Mouse (Mus musculus) left cerebral cortex, postnatal 4 days (tissue): ENCODE results near the gene Dus2. TPM values are rescaled to one million over a fixed set of nuclear protein-coding genes. Genes with fewer than 3 reads are reported as not detected.
A peak's percentile ranks its signal among the peaks of the same experiment; 100 is the strongest.
"Not testable (repeated sequence)": the region's sequence is repeated elsewhere in the genome, so short reads cannot be mapped to it uniquely, and the experiment has no call there.

ENCODE experiments used
- DNase-seq: peaks from one replicate; pipeline ENCODE4 v3.0.0-alpha.2; 2022
- intact Hi-C: fragments of 180-260 bp; cut with DNase I; formaldehyde crosslinking; loops from one replicate; pipeline ENCODE4 v1.15.1; 2025
- total RNA-seq, 2 experiments: library from RNA; stranded (reverse); gene quantifications; 2 replicates each; pipeline ENCODE4 v1.2.3; 2021

Gene Dus2
- total RNA-seq, 2 experiments from 2014 or later, result 19.6 to 23.8 TPM

DNA sequence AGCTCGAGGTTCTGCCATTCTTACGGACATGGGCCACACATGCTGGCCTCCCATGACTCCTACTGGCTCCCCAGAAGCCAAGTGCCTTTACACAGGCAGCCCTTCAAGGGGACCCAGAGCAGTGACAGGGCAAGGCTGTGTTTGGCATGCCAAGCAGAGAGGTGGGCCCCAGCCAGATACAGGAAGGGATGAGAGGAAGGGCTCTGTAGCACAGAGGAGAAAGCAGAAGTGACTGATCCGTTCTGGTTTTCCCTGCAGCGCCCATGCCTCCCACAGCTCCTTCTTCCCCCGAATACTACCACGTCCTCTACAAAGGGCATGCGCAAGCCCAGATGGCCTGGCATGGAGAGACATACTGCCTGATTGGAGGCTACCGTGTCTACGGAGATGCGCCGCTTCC, 7.7 kb upstream of the Dus2 start:
- DNase-seq, intact Hi-C loops: not testable (repeated sequence)

DNA sequence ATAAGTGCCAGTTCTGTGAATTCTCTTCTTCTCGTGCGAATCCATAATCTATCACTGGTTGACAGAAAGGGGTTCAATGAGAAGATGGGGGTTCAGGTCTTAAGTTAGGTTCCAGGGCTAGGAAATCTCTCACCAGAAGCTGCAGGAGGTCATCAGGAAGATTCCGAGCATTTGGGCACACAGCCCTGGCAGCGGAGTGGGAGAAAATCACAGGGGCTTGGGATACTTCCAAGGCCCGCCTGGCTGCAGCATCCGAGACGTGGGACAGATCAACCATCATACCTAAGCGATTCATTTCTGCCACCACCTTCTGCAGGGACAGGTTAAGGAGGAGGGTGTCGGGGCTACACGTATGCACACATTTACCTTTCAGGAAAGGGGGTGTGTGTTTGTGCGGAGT, 2.6 kb upstream of the Dus2 start:
- peak; percentile 16 for DNase-seq
- intact Hi-C loops, result no loop called here

GRCm38 (mm10) chr8:105991546-105991945, 409 bp downstream of the Dus2 start:
- intact Hi-C loops, result no loop called here

DNA sequence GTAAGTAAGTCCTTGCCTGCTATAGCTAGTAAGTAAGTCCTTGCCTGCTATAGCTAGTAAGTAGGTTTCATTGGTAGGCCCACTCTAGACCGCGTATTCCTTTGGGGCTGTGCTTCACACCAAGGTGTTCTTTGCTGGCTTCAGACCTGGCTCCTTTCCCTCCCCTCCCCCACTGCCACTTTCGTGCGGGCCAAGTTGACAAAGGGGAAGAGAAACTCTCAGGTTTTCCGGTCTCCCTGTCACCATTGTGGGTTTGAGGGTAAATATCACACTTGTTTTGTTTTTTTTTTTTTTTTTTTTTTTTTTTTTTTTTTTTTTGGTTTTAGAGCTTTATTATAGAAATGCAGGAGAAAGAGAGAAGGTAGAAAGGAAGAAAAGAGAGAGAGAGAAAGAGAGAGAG, 1.4 kb downstream of the Dus2 start:
- intact Hi-C loops, result no loop called here
- DNase-seq, result no peak

More at GRCm38 (mm10) chr8:105991546-105991945, 409 bp downstream of the Dus2 start:
- no peak for DNase-seq

GRCm38 (mm10) chr8:105993226-105993625, 2.1 kb downstream of the Dus2 start:
- no peak for DNase-seq
- intact Hi-C loops, result no loop called here

DNA sequence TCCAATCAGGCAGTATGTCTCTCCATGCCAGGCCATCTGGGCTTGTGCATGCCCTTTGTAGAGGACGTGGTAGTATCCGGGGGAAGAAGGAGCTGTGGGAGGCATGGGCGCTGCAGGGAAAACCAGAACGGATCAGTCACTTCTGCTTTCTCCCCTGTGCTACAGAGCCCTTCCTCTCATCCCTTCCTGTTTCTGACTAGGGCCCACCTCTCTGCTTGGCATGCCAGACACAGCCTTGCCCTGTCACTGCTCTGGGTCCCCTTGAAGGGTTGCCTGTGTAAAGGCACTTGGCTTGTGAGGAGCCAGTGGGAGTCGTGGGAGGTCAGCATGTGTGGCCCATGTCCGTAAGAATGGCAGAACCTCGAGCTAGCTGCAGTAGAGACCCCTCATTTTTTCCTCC, 5.2 kb downstream of the Dus2 start:
- intact Hi-C loops, result no loop called here
- DNase-seq, result no peak

DNA sequence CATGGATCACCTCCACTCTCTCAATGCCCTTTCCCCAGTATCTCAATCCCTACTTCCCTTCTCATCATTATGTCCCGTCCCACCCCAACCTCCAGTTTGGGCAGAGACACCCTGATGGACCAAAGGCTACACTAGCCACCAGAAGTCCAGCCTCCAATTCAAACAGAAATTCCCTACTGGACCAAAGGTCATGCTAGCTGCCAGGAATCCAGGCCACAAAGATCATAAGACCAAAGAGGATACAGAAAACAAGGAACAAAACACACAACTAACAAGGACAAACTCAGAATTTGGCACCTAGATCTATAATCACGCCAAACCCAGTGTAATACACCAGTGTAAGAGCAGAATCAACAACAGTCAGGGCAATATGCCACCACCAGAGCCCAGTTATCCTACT, 7.8 kb downstream of the Dus2 start:
- intact Hi-C loops, result no loop called here
- DNase-seq, result no peak

- intact Hi-C loops, result no loop called here
- DNase-seq, result no peak
These were observed 10.8 kb downstream of the Dus2 start for GRCm38 (mm10) chr8:106001908-106002307.

- intact Hi-C loops, result no loop called here
These were observed 13.5 kb downstream of the Dus2 start for GRCm38 (mm10) chr8:106004538-106005207.

GRCm38 (mm10) chr8:106005875-106006274, 14.7 kb downstream of the Dus2 start, which contains the start of gene Dpep2nb:
TSS of gene Dpep2nb (minus strand) at chr8:106005975.
- DNase-seq, result no peak
- intact Hi-C loops, result no loop called here

More at GRCm38 (mm10) chr8:106004538-106005207, 13.5 kb downstream of the Dus2 start:
- no peak for DNase-seq

DNA sequence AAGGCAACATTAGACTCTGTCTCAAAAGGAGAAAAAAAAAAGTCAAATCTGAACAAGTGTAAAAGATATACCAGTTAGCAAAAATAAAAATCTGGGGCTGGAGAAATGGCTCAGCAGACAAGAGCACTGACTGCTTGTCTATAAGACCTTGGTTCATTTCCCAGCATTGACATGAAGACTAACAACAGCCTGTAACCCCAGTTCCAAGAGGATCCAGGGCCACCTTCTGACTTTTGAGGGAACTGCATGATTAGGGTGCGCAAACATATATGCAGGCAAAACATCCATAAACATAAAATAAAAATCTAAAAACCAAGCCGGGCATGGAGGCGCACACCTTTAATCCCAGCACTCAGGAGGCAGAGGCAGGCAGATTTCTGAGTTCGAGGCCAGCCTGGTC, 15.3 kb downstream of the Dus2 start:
- intact Hi-C loops, result no loop called here
- DNase-seq, result no peak

GRCm38 (mm10) chr8:106007135-106007534, 16.0 kb downstream of the Dus2 start:
- intact Hi-C loops, result no loop called here
- no peak for DNase-seq

DNA sequence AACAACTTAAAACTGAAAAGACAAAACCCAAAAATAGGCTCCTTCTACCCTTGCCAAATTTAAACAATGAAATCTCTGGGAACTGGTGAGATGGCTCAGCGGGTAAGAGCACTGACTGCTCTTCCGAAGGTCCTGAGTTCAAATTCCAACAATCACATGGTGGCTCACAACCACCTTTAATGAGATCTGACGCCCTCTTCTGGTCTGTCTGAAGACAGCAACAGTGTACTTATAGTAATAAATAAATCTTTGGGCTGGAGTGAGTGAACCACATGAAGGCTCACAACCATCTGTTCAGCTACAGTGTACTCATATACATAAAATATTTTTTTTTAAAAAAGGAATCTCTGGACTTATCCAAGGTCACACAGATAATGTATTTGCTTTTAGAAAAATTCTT, 16.8 kb downstream of the Dus2 start:
- intact Hi-C loops, DNase-seq: not testable (repeated sequence)

DNA sequence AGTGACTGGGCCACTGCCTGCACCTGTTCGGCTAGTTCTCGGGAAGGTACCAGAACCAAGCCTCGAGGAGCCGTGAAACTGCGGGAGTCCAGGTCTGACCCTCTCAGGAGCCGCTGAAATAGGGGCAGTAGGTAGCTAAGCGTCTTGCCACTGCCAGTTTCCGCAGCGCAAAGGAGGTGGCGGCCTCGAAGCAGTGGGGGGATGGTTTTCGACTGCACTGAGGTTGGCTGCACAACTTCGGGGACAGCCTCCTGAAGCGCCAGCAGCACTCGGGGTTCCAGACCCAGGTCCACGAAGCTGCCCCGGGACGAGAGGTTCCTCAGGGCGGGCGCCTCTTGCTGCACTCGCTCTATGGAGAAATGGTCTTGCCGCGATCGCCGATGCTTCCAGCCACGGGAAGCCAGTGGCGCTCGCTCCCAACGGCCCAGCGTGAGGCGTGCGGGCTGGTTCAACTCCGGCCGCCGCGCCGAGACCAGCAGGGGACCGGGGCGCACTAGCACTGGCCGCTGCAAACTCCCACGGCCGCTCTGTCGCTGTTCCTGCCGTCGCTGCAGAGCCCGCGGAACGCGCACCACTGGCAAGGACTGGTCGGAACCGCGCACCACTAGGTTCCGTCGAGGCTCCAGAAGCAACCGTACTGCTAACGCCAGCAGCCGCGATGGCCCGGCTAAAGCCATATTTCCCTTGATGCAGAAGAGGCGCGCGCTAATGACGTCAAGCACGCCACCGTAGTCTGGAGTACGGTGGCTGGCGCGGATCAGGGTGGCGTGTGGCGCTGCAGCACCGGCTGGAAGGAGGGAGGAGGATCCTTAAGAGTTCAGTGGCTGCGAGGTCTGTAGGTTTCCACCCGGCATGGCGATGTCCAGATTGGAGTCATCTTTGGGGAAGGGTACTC, 19.9 kb downstream of the Dus2 start:
- DNase-seq, result peak; percentile 94

GRCm38 (mm10) chr8:106011643-106011986, 20.5 kb downstream of the Dus2 start, which contains the start of gene Ddx28:
TSS of gene Ddx28 (minus strand) at chr8:106011882.
- no peak for DNase-seq
- intact Hi-C loops, result no loop called here

More for the DNA sequence above, 19.9 kb downstream of the Dus2 start:
- intact Hi-C loops, result no loop called here

DNA sequence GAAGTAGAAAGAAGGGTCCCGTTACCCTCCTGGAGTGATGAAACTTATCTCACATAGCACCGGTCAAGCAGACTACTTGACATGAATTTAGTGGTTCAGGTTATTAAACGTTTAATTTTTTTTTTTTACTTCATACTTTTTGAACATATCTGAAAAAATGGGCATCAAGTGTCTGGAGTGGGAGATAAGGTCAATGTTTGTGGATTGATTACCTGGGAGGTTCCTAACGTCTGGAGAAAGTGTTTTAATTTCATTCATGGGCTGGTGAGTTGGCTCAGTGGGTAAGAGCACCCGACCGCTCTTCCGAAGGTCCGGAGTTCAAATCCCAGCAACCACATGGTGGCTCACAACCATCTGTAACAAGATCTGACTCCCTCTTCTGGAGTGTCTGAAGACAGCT, 21.1 kb downstream of the Dus2 start:
- DNase-seq, intact Hi-C loops: not testable (repeated sequence)

DNA sequence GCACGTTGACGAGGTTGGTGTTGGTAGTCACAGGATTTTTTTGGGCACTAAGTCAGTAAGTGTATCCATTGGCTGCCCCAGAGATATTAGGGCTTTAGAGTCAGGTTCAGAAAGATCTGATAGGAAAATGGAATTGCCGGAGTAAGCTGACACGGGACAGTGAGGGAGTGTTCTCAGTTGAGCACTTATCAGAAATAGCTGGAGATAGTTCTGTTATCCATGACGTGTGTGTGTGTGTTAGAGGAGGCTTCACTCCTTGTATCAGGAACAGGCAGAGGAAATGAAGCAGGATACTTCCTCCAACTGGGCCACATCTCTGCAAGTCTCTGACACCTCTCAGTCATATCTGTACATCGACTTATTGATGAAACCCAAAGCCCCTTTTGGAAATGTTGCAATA, 25.1 kb downstream of the Dus2 start:
- no peak for DNase-seq
- intact Hi-C loops, result no loop called here

- intact Hi-C loops, result no loop called here
- DNase-seq, result no peak
These were observed 26.0 kb downstream of the Dus2 start for GRCm38 (mm10) chr8:106017130-106017529.

- intact Hi-C loops, result no loop called here
- DNase-seq, result no peak
These were observed 26.9 kb downstream of the Dus2 start for GRCm38 (mm10) chr8:106018039-106018438.

DNA sequence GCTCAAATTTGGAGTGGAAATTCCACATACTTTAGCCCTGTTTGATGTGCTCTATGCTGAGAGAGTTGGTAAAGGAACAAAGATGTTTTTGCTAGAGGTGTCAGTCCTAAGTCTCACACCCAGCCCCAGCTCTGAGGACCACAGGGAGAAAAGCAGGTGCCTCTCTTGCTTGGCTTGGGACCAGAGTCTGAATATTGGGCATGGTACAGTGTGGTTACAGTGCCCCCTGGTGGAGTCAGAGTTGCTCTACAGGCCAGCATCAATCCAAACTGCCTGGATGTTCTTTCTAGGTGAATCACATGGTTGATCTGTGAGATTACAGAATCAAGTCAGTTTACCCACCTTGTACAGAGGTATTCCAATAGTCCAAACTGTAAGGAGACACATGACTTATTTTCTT, 31.3 kb downstream of the Dus2 start:
- intact Hi-C loops, result loop anchor here (10.0 kb wide), 1 partner anchor 128 kb away; the partner anchor contains the start of gene Nrn1l

DNA sequence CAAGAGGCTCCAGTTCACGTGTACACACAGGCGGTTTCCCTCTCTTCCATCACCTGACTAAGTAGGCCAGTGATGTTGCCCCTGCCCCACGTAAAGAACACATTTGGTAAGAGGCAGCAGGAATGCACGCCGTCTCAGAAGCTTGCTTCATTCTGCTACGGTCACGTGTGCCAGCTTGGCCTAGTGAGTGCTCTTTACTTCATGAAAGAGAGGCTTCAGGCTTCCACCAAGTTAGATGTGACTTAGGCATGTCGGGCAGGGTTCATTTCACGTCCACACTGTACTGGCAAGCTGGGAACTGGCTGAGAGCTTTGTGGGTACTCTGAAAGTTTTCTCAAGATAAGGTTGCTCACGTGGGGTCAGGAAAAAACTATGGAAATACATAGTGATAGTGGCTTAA, 47.6 kb downstream of the Dus2 start:
- intact Hi-C loops, result no loop called here
- no peak for DNase-seq

More for the DNA sequence above, 31.3 kb downstream of the Dus2 start:
- peak; percentile 75 for DNase-seq

GRCm38 (mm10) chr8:106039605-106040004, 48.5 kb downstream of the Dus2 start:
- no peak for DNase-seq
- intact Hi-C loops, result no loop called here
